Mouse (Mus musculus): ENCODE measurements around the gene Tspan2. TPM values are rescaled to one million over a fixed set of nuclear protein-coding genes. Genes with fewer than 3 reads are reported as not detected.
A peak's percentile ranks its signal among the peaks of the same experiment; 100 is the strongest.

The Tspan2 gene
- total RNA-seq, 2 experiments from 2014 or later: 11.2 to 14.4 TPM

DNA sequence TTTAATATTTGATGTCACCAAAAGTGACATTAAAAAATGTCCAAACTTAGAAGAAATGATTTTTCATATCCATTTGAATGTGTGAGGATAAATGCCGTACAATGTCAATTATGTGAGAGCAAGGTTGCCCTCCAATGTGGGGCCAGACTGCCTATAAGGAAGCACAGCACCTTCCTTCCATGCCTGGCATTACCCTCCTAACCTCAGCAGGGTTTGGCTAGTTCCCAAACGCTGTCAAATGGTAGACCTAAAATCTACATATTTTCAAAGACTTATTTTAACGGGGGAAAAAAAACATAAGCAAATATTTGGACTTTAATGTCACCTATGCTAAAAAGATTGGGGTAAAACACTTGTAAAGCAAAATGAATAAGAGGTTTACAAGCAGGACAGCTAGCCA is 3.2 kb upstream of the Tspan2 start:
- intact Hi-C loops (cut with DNase I; ENCODE audit: low total_unique reads): no loop called here
- DNase-seq: no peak

DNA sequence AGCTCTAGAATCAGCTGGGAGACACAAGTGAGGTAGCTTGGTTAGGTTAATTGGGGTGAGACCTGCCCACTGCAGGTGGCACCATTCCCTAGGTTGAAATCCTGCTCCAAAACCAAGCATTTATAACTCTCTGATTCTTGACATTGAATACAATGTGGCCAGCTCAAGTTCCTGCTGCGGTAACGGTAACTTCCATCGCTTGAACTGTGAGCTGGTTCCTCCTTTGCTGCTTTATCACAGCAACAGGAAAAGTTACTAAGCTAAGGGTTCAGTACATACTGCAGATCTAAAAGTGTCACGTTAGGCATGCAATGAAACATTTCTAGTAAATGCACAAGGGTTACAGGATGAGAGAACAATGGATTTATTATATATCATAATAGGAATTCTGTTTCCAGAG is 1.7 kb upstream of the Tspan2 start:
- intact Hi-C loops (cut with DNase I; ENCODE audit: low total_unique reads): no loop called here
- DNase-seq: no peak

DNA sequence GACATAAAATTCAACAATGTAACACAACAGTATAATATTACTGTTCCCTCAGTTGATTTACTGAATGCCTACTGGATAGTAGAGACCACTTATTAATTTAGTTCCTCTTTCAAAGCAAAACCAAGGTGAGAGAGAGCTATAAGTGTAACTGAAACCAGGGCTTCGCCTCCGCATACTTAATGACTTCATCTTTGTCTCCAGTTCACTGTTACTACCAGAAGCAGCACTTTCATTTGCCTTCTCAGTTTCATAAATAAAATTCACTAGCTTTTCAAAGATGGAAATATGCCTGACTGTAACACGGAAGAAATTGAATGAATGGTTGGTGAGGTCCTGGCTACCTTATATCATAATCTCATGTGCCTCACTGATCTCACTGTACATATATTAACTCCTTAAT is 1.3 kb upstream of the Tspan2 start:
- intact Hi-C loops (cut with DNase I; ENCODE audit: low total_unique reads): no loop called here
- DNase-seq: no peak

DNA sequence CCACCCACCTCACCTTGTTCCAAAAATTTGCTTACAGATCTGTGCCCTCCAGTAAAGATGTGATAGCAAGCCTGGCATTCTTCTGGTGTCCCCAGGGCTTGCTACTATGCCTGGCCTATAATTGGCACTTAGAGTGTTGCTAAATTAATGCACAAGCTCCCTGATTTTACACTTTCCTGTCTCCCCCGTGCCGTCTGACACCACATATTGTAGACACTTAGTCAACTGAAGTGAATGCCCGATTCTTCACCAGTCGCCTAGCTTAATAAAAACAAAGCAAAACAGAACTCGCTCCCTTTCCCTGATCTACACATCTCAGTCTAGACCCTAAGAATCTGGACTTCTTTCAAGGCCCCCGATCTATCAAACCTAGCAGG is 405 bp upstream of the Tspan2 start:
- no peak for DNase-seq
- intact Hi-C loops (cut with DNase I; ENCODE audit: low total_unique reads): no loop called here

DNA sequence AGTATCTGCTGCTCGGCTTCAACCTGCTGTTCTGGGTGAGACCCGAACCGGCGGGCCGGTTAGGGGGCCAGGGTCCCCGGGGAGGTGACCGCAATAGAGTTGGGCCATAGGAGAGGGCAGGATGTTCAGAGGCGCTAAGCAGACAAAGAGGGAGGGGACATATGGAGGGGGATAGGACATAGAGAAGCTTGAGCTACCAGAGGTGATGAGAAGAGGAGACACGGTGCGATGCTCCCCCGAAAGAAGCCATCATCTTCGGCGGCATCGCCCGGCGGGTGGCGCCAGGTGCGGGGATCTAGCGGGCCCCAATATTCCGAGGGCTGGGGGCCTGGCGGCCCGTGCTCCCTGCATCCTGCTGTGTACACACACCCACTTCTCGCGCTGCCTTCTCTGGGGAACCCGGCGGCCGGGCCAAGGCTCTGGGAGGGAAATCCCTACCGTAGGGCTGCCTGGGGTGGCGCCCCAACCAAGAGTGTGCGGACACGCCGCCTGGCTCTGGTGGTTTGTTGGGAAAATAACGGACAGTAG is 766 bp downstream of the Tspan2 start:
- intact Hi-C loops (cut with DNase I; ENCODE audit: low total_unique reads): no loop called here
- peak; percentile 50 for DNase-seq

DNA sequence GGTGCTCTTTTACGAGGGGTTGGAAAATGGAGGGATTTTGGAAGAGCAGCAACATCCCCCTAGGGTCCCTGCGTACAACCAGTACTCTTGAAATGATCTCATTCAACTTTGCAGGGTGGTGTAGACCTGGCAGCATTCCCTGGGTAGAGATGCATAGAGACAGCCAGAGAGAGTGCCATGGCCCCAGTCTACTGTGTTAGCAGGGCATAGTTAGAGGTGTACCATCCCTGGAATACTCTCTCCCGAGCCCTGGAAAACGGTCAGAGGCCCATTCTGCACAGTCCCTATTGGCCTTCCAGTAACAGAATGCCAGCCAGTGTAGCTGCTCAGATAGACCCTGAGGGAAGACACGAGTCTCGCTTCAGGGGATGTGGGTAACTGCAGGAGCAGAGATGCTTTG is 1.3 kb downstream of the Tspan2 start:
- intact Hi-C loops (cut with DNase I; ENCODE audit: low total_unique reads): no loop called here
- no peak for DNase-seq

DNA sequence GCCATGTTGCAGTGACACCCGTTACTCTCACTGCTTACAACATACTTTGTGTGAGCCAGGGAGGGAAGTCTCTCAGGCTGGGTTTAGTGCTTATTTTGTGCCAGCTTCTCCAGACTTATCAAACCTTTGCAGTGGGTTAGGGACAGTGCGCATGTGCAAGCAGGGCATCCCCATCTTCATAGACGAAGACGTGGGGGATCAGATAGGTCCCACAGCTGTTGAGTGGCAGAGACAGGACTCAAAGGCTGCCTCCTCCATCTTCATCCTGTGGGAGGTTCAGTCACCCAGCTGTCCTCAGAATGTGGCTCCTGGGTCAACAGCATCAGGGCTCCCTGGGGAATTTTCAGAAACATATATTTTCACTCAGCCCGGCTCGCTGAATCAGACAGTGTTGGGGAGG is 2.1 kb downstream of the Tspan2 start:
- no peak for DNase-seq
- intact Hi-C loops (cut with DNase I; ENCODE audit: low total_unique reads): no loop called here

DNA sequence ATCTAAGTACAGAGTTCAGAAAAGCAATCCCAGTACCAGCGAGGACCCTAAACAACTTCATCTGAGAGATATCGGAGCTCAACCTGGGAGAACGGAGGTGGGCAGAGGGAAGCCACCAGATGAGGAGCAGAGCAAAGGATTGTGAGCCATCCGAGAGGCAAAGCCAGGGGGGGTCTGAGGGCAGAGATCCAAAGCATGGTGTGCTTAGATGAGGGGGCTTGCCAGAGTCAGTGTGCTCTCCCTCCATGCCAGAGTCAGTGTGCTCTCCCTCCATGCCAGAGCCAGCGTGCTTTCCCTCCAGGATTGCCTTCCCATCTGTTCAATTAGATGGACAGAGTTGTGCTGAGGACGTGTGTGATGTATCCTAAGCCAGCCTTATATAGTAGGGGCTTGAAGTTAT is 2.8 kb downstream of the Tspan2 start:
- DNase-seq: no peak
- intact Hi-C loops (cut with DNase I; ENCODE audit: low total_unique reads): no loop called here

DNA sequence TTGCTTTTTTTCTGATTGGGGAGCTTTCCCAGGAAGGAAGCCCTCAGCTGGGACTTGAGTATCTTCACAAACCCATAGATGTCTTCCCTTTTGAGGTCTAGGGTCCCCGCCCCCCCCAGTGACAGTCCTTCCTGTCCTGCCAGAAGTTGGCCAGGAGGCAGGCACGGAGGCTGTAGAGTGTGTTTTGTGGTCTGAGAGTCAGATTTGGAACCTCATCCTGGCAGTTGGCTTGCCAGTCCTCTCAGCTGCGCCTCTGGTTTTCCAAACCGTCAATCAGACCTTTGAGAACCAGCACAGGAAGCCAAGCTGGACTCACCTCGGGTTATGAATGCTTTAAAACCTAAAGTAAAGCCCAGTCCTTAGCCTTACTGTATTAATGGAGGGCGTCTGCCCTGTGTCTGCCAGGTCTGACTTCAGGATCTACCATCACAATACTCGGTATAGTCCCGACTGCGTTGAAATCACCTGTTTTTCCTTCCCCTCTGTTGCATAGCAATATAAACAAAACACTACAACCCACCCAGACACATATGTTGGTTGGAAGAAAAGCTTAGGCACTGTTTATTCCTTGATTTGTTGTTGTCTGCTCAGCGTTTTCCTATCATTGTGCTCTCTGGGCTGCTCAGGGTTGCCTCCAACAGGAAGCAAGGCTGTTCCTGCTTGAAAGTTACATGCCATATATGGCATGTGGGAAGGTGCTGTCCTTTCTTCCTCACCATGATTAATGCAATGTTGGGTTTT is 4.0 kb downstream of the Tspan2 start:
- intact Hi-C loops (cut with DNase I; ENCODE audit: low total_unique reads): no loop called here
- DNase-seq: no peak

DNA sequence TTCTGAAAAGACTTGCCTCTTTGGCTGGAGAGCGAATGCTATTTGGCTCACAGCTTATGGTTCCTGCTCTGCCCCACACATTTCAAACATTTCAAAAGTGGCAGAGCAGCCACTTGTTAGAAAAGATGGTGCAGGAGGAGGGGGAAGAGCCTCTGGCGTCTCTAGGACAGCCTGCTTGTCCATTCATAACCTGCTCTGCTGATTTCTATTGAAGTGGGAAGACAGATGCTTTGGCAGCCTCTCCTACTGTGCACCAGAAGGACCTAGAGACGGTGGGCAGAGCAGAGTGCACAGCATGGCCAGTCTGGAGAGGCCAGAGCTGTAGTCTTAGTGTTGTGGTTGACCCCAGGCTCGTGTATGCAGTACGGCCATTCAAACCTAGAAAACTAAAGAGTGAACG is 4.6 kb downstream of the Tspan2 start:
- no peak for DNase-seq
- intact Hi-C loops (cut with DNase I; ENCODE audit: low total_unique reads): no loop called here

DNA sequence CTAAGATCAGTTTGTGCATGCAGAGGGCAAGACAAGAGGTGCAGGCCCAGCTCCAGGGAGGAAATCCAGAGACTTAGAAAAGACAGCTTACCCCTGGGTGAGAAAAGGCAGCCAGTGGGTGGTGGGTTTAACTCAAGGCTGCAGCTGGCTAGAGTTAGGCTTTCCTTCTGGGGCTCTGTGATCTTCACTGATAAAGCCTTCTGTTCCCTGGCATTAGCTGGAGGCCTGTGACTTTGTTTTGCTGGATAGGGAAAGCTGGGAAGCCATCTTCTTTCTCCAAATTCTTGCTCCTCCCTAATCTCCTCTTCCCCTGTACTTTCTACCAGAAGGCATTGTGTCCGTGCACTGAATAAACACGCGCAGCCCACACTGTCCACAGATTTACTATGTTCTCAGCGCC is 8.4 kb downstream of the Tspan2 start:
- DNase-seq: no peak
- intact Hi-C loops (cut with DNase I; ENCODE audit: low total_unique reads): no loop called here

DNA sequence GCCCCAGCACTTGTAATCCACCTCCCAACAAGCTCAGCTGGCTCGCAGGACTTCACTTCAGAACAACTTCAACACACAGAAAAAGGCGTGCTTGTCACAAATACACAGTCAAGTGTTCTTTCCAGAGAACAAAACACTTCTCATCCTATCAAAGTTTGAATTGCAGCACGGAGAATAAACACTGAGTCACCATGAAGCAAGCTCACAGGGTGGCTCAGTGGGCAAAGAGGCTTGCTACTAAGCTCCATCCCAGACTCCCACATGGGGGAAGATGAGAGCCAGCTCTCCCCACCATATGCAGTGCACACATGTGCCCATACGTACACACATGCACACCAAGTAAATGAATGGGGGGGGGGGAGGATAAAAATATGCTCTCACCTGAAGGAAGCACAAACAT is 8.9 kb downstream of the Tspan2 start:
- DNase-seq: no peak
- intact Hi-C loops (cut with DNase I; ENCODE audit: low total_unique reads): no loop called here

DNA sequence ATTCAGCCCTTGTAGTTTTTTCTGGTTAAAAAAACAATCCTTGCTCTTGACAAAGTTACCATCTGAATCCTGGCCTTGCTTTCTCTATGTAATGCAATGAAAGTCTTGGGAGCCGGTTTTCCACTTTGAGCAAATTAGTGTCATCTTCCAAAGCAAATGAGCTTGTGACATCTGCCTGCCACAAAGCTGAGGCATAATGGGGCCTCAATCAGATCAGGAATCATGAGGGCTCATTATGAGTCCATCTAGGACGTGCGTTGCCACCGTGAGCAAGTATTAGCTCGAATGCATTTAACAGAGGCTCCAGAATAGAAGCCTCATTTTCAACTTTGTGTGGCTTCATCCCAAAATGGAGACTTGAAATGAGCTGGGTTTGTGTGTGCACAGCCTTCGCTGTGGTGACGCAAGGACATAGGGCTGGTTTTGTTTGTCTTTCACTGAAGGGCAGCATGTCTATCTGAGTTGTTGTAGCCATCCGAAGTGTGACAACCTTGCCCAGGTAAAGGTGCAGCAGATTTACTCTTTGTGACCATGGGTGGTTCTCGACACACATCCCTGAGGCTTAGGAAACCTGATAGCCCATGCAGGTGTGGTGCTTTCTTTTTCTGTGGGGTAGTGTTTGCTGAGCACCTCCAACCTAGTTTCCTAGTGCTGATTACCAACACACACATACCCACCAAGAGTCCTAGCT is 9.6 kb downstream of the Tspan2 start:
- DNase-seq: no peak
- intact Hi-C loops (cut with DNase I; ENCODE audit: low total_unique reads): no loop called here

DNA sequence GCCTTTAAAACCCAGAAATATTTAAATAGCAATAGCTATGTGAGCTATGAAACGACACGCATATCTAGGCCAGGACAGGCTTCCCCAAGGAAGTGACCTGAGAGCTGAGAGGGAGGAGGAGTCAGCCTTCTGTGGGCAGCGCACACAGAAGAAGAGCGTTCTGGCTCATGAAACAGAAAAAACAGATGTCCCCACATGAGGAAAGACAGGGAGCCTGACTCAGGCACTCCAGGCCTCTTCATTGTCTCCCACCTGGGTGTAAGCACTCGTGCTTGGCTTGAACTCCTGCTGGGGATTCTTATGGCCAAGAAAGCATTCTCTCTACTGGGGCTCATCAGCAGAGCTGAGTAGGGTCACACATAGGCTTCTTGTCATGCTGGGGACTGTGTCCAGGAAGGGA is 10.3 kb downstream of the Tspan2 start:
- intact Hi-C loops (cut with DNase I; ENCODE audit: low total_unique reads): no loop called here
- DNase-seq: no peak

DNA sequence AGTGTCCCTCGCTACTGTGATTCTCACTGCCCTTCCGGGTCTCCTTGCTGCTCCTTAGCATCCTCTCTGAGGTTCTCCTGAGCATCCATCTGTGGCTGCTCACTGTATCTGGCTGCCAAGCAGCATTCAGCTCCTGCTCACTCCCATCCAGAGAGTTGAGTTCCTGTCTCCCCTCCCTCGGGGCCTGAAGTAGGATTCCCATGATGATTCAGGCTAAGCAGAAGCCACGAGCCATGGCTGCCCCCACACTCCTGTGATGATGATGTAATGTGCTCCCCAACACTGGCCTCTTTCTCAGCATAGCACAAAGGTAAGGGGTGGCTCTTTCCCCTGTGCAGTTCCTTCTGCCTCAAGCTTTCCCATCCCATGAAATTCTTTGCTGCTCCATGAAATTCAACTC is 11.8 kb downstream of the Tspan2 start:
- no peak for DNase-seq
- intact Hi-C loops (cut with DNase I; ENCODE audit: low total_unique reads): no loop called here

DNA sequence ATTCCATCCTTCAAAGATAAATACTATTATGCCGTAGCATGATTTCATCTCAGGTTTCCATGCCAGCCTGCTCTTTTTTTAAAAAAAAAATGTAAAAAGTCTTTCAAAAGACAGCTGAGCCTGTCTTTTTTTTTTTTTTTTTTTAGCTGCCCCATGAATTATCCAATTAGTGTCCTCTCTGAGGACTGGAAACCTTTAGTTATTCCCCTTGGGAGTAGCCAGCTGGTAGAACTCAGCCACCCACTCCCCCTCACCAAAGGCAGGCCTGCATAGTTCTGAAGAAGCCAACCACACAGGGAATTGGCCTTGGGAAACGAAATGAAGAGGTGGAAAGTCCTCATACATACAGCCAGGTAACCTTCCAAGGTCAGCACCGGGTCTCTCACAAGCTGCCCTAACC is 13.7 kb downstream of the Tspan2 start:
- intact Hi-C loops (cut with DNase I; ENCODE audit: low total_unique reads): no loop called here
- DNase-seq: no peak

DNA sequence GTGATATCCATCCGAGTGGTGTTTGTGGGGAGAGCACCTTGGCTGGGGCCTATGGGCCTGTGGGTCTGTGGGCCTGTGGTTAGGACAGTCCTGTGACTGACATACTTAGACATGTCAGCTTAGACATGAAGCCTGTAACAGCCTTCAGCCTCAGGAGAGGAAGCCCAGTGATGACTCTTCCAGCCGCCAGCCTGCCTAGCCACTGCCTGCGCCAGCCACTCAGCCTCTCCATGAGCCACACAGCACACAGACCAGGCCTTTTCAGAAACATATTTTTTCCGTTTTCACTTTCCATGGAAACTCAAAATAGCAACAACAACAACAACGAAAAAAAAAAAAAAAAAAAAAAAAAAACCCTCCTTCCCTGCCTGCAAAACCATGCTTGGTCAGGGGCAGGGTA is 14.4 kb downstream of the Tspan2 start:
- intact Hi-C loops (cut with DNase I; ENCODE audit: low total_unique reads): no loop called here
- DNase-seq: no peak

DNA sequence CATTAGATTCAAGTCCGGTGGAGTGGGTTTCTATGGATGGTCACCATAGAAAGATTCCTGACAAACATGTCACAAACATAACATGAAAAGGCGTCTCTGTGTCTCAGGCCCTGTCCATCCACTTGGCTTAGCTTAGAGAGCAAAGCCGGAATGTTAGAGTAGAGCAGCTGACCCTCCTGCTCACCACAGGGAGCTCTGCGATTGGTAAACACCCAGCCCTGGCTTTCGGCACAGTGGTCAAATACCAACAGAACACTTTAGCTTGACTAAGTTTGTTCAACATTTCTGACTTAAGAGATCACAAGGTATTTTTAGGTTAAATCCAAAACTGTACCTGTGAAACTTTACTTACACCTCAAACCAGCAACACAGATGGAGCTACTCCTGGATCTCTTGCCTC is 16.8 kb downstream of the Tspan2 start:
- DNase-seq: no peak
- intact Hi-C loops (cut with DNase I; ENCODE audit: low total_unique reads): no loop called here

DNA sequence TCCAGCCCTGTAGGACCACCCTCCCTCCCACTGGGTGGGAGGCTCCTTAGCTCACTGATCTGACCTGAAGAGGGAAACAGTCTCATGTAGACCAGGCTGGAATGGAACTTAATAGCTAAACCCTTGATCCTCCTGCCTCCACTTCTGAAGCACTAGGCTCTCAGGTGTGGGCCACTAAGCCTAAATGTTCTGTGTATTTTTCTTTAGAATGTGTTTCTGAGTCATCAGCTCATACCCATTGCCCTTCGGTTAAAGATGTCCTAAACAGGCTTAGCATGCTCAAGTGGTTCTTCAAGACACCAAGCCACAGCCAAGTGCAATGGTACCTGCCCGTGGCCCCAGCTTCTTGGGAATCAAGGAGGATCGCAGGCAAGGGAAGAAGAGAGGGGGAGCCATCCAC is 17.2 kb downstream of the Tspan2 start:
- no peak for DNase-seq
- intact Hi-C loops (cut with DNase I; ENCODE audit: low total_unique reads): no loop called here

DNA sequence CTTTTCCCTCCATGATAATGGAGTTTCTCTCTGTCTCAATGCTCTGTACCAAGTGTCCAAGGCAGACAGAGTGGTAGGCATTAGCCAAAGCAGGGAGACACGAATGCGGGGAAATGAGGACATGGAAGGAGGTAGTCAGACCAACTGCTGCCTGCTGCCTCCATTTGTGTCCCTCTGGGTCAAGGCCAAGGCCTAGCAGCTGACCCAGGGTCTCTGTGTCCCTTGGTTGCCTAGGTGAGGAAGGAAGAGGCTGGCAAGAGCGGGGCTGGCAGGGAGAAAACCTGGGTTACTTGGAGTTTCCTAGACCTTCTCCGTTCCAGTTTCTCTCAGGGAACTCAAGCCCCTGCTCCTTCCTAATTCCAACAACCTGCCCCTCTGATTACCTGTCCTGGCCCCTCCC is 17.7 kb downstream of the Tspan2 start:
- no peak for DNase-seq

DNA sequence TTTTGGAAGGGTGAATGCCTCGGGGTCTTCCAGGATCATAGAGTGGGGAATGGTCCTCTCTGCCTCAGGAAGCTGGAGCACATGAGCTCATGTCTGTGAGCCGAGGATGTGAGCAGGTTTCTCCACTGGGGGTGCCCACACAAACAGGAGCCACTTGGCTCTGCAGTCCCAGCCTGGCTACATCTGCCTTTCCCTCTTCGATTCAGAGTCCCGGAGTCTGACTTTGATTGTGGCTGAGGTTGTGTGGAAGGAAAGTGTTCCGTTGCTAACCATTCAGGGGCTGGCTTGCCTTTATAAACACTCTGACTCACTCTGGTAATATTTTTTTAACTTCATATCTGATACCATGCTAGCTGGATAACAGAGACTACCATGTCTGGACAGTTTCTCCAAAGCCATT is 18.1 kb downstream of the Tspan2 start:
- no peak for DNase-seq

More for the DNA sequence above, 17.7 kb downstream of the Tspan2 start:
- intact Hi-C loops (cut with DNase I; ENCODE audit: low total_unique reads): no loop called here

More for the DNA sequence above, 18.1 kb downstream of the Tspan2 start:
- intact Hi-C loops (cut with DNase I; ENCODE audit: low total_unique reads): no loop called here

Measured in gastrocnemius, postnatal 14 days (tissue).